Mouse (Mus musculus): ENCODE measurements around the gene 1700122O11Rik. TPM values are rescaled to one million over a fixed set of nuclear protein-coding genes. Genes with fewer than 3 reads are reported as not detected.

1700122O11Rik gene
- polyA plus RNA-seq, 1 experiment from 2014 or later: not detected

GRCm38 (mm10) chr17:47988074-47988473 lies 50.0 kb downstream of the 1700122O11Rik start:
- Histone ChIP-seq H3K9me3 (ENCODE audit: control insufficient read depth, low read depth, low read length) (no peaks in the 10 kb centered on the region), H3K27me3 (ENCODE audit: control insufficient read depth, insufficient read depth, low read length) (no peaks in the 10 kb centered on the region), H3K4me2 (replicated peaks; ENCODE audit: low read depth, low read length) (no peak overlapping the region), H3K4me3 (ENCODE audit: low read depth, low read length) (no peak overlapping the region), H3K27ac (ENCODE audit: low read length) (no peak overlapping the region), H3K36me3 (ENCODE audit: control insufficient read depth, insufficient read depth, low read length) (no peaks in the 10 kb centered on the region), H3K4me1 (ENCODE audit: control insufficient read depth, insufficient read depth, low read length) (peaks cover 32% of the 10 kb centered on the region), H3K9ac (replicated peaks; ENCODE audit: low read depth, low read length) (no peak overlapping the region)
- ATAC-seq (ENCODE audit: insufficient number of reproducible peaks, insufficient read depth, low FRiP score, low read depth): no peak
- WGBS: 70% methylated on average over 8 of the region's 8 CpGs

Other genes starting within 250 kb of the 1700122O11Rik start
- gene Mdfi, start 203.6 kb downstream of the 1700122O11Rik start, polyA plus RNA-seq (2014; fragmentation: Nextera tagmentation; extraction: Ambion mirVana): 31.8 and 32.0 TPM in 2 replicates
- 41.8 and 43.3 TPM in 2 replicates for gene Foxp4, start 113.6 kb downstream of the 1700122O11Rik start, polyA plus RNA-seq (2014; fragmentation: Nextera tagmentation; extraction: Ambion mirVana)
- gene 1700067P10Rik, start 51.0 kb upstream of the 1700122O11Rik start, polyA plus RNA-seq (2014; fragmentation: Nextera tagmentation; extraction: Ambion mirVana): not detected in 2 replicates
- not detected in 2 replicates for gene 9830107B12Rik, start 108.0 kb upstream of the 1700122O11Rik start, polyA plus RNA-seq (2014; fragmentation: Nextera tagmentation; extraction: Ambion mirVana)
- not detected in 2 replicates for gene A530064D06Rik, start 129.0 kb upstream of the 1700122O11Rik start, polyA plus RNA-seq (2014; fragmentation: Nextera tagmentation; extraction: Ambion mirVana)
- gene Trem1, start 194.5 kb upstream of the 1700122O11Rik start, polyA plus RNA-seq (2014; fragmentation: Nextera tagmentation; extraction: Ambion mirVana): not detected in 2 replicates
- gene Trem3, start 209.5 kb upstream of the 1700122O11Rik start, polyA plus RNA-seq (2014; fragmentation: Nextera tagmentation; extraction: Ambion mirVana): not detected in 2 replicates
- 0.34 and 0.69 TPM in 2 replicates for gene Treml4, start 226.0 kb upstream of the 1700122O11Rik start, polyA plus RNA-seq (2014; fragmentation: Nextera tagmentation; extraction: Ambion mirVana)

Measured in stomach, embryonic 14.5 days (tissue).